Mouse (Mus musculus) cortical plate, adult 2 months (tissue): ENCODE results near the gene Chil1.

Experiments used
- CTCF ChIP-seq: fragments of 200-500 bp; IDR thresholded peaks from 2 replicates; pipeline ENCODE4 v1.5.1; 2011; ENCODE audit warnings: mild to moderate bottlenecking, control low read depth, low read length; ENCODE audit not compliant: insufficient read depth; ENCODE audit errors: extremely low read depth
- POLR2A ChIP-seq: fragments of 200-500 bp; IDR thresholded peaks from 2 replicates; pipeline ENCODE4 v1.6.1; 2011; ENCODE audit warnings: mild to moderate bottlenecking, low read length, control low read depth; ENCODE audit not compliant: insufficient read depth; ENCODE audit errors: extremely low read depth

DNA sequence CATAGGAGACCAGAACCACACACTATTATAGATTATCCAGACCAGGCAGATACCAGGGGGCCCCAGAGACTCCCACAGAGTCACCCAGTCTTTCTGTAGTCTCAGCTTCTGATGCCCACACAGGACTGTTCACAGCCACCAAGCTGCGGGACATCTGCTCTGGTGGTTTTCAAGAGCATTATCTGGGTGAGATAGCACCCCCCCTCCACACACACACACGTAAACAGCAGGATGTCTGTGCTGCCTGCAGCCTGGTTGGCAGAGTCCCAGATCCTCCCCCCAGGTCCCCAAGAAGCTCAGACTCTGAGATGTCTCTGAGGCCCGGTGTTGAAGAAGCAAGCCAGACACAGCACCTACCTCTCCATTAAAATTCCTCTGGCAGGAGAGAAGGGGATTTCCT is 13.6 kb downstream of the Chil1 start:
- TF ChIP-seq POLR2A (no peak), CTCF (no peak)
